Mouse (Mus musculus) G1E (cell line): ENCODE measurements around the gene Fan1. TPM values are rescaled to one million over a fixed set of nuclear protein-coding genes. Genes with fewer than 3 reads are reported as not detected.

ENCODE experiments used
- ATAC-seq: 2 replicates; pipeline ENCODE4 v1.8.0; 2016; ENCODE audit warnings: mild to moderate bottlenecking; ENCODE audit not compliant: insufficient number of reproducible peaks, poor library complexity, low FRiP score, severe bottlenecking; ENCODE audit errors: extremely low read depth
- DNase-seq: peaks from one replicate; pipeline ENCODE4 v3.0.0; 2012; ENCODE audit warnings: low spot score
- H3K27me3 ChIP-seq: 2 replicates; pipeline ENCODE4 v1.6.1; 2012; ENCODE audit warnings: mild to moderate bottlenecking, low read length, inconsistent platforms; ENCODE audit not compliant: insufficient read depth
- H3K36me3 ChIP-seq: replicated peaks from 2 replicates; pipeline ENCODE3; 2012; ENCODE audit warnings: mild to moderate bottlenecking, inconsistent platforms
- H3K4me1 ChIP-seq: 2 replicates; pipeline ENCODE4 v1.6.1; 2012; ENCODE audit warnings: low read depth, low read length, inconsistent platforms, mixed read lengths; ENCODE audit not compliant: insufficient read depth
- H3K4me3 ChIP-seq: 2 replicates; pipeline ENCODE4 v1.5.1; 2012; ENCODE audit warnings: low read depth, mild to moderate bottlenecking, inconsistent platforms, low read length, moderate library complexity, mixed read lengths
- H3K9me3 ChIP-seq: replicated peaks from 2 replicates; pipeline ENCODE4 v1.6.1; 2012; ENCODE audit warnings: inconsistent platforms
- CTCF ChIP-seq: IDR thresholded peaks from 2 replicates; pipeline ENCODE4 v1.5.1; 2012; ENCODE audit warnings: low read depth, low read length, inconsistent platforms, mixed read lengths
- GATA1 ChIP-seq: IDR thresholded peaks from 2 replicates; pipeline ENCODE4 v1.6.1; 2012; ENCODE audit warnings: borderline replicate concordance, low read length, inconsistent platforms, mixed read lengths
- GATA2 ChIP-seq: IDR thresholded peaks from 2 replicates; pipeline ENCODE4 v1.6.1; 2012; ENCODE audit warnings: low read depth, low read length, inconsistent platforms, borderline replicate concordance
- POLR2AphosphoS5 ChIP-seq: IDR thresholded peaks from 2 replicates; pipeline ENCODE4 v1.6.1; 2012; ENCODE audit warnings: low read depth, low read length, inconsistent platforms; ENCODE audit not compliant: insufficient replicate concordance
- TAL1 ChIP-seq: conservative IDR thresholded peaks from 2 replicates; pipeline ENCODE4 v1.6.1; 2012; ENCODE audit warnings: low read depth, low read length, inconsistent platforms, mixed read lengths
- polyA plus RNA-seq: library from polyadenylated mRNA; stranded (reverse); fragments of >175 nt; gene quantifications from 2 replicates; pipeline ENCODE4 v1.2.3, GENCODE M21; 2012
- total RNA-seq, 2 experiments: library from RNA; stranded (forward) in 1 of 2; stranded (reverse) in 1 of 2; fragments of 200-1000 nt in 1 of 2; fragments of >200 nt in 1 of 2; fragmentation: Nextera tagmentation in 1 of 2; gene quantifications; 2 replicates each; pipeline ENCODE4 v1.2.3; 2014 to 2017

Fan1 gene
- total and polyA plus RNA-seq, 3 experiments = 1.8 to 9.0 (median 6.2) TPM

DNA sequence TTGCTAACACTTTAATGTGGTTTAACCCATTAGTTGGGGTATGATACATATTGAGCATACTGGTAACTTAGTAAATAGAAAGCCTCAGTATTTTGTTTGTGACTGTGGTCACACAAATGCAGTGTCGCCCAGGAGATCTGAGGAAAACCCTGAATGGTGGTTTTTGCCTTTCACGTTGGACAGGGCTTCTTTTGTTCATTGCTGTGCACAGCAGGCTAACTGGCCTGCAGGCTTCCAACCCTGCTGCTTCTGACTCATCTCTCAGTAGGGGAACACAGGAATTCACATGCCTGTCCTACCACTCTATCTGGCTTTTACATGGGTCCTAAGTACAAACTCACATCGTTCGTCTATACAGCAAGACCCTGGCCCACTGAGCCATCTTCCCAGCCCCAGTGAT lies 52.2 kb downstream of the Fan1 start:
- H3K4me3 ChIP-seq = no peak overlapping the region
- TF ChIP-seq POLR2AphosphoS5 = no peak
- no peak for TF ChIP-seq GATA2
- TF ChIP-seq GATA1 = no peak
- no peak for TF ChIP-seq CTCF
- no peak for TF ChIP-seq TAL1
- peaks cover 72% of the 10 kb centered on the region for H3K36me3 ChIP-seq
- peaks cover 2% of the 10 kb centered on the region; the same call in 1 of the 2 replicates for H3K4me1 ChIP-seq
- no peaks in the 10 kb centered on the region for H3K9me3 ChIP-seq
- ATAC-seq (no peak), DNase-seq (no peak)
- H3K27me3 ChIP-seq = no peaks in the 10 kb centered on the region

- DNase-seq (no peak), ATAC-seq (no peak)
- no peaks in the 10 kb centered on the region for H3K9me3 ChIP-seq
- TF ChIP-seq GATA1 (no peak), TAL1 (no peak), CTCF (no peak), POLR2AphosphoS5 (no peak), GATA2 (no peak)
- no peaks in the 10 kb centered on the region for H3K4me1 ChIP-seq
- no peaks in the 10 kb centered on the region for H3K27me3 ChIP-seq
- H3K36me3 ChIP-seq = peaks cover 73% of the 10 kb centered on the region
- H3K4me3 ChIP-seq = no peak overlapping the region
Observed at GRCm38 (mm10) chr7:64321125-64321524, 52.8 kb downstream of the Fan1 start.

GRCm38 (mm10) chr7:64312811-64313210 lies 61.1 kb downstream of the Fan1 start:
- Histone ChIP-seq H3K9me3 (no peaks in the 10 kb centered on the region), H3K36me3 (peaks cover 75% of the 10 kb centered on the region), H3K4me1 (no peaks in the 10 kb centered on the region), H3K4me3 (no peak overlapping the region), H3K27me3 (no peaks in the 10 kb centered on the region)
- DNase-seq (no peak), ATAC-seq (no peak)
- no peak for TF ChIP-seq GATA1
- TF ChIP-seq TAL1 = no peak
- no peak for TF ChIP-seq GATA2

DNA sequence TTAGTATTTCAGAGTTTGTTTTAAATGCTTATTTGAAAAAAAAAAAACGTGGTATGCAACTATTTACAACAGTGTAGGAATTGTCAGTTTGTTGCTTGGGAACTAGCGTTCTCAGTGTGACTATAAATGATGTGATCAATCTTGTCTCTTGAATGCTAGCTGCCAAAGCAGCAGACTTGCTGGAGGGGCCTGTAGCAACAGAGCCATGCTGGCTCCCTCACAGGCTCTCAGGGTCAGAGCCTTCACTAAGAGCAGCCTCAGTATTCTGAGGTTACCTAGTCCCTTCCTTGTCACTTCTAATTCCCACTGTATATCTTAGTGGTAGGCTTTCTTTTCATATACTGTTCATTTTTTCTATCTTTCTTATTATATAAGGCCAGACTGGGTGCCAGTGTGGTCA lies 63.1 kb downstream of the Fan1 start:
- no peak for ATAC-seq
- Histone ChIP-seq H3K4me3 (no peak overlapping the region), H3K27me3 (no peaks in the 10 kb centered on the region), H3K36me3 (peaks cover 70% of the 10 kb centered on the region), H3K4me1 (no peaks in the 10 kb centered on the region), H3K9me3 (no peaks in the 10 kb centered on the region)
- DNase-seq = no peak
- TF ChIP-seq GATA2 = no peak
- no peak for TF ChIP-seq CTCF
- TF ChIP-seq GATA1 = no peak
- TF ChIP-seq TAL1 = no peak
- no peak for TF ChIP-seq POLR2AphosphoS5

DNA sequence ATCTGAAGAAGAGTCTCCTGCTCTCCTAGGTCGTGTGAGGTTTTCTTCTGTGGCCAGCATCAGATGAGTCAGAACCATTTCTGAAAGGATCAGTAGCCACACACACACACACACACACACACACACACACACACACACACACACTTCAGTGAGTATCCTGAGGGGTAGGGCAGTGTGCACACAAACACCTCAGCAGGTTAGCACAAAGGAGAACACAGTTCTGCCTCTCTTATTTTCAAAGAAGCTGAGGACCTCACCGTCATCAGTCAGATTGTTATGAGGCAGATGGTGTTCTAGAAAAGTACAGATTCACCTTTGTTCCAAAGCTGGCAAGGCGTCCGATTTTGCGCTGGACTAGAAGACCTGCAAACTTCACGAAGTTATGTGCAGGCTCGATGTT lies 63.7 kb downstream of the Fan1 start:
- Histone ChIP-seq H3K4me3 (no peak overlapping the region), H3K4me1 (no peaks in the 10 kb centered on the region), H3K27me3 (no peaks in the 10 kb centered on the region), H3K9me3 (no peaks in the 10 kb centered on the region), H3K36me3 (peaks cover 70% of the 10 kb centered on the region)
- no peak for ATAC-seq
- DNase-seq = no peak
- TF ChIP-seq GATA2 (no peak), CTCF (no peak), TAL1 (no peak), POLR2AphosphoS5 (no peak)

Other genes starting within 250 kb of the Fan1 start
- gene Trpm1, start 220.3 kb downstream of the Fan1 start, total RNA-seq (2014; fragmentation: Nextera tagmentation) = not detected in 2 replicates
- 0.55 and 0.64 TPM in 2 replicates for gene Trpm1, start 220.3 kb downstream of the Fan1 start, total RNA-seq (2017)
- gene Trpm1, start 220.3 kb downstream of the Fan1 start, polyA plus RNA-seq = not detected in 2 replicates
- 11.0 and 18.1 TPM in 2 replicates for gene Mtmr10, start 86.4 kb downstream of the Fan1 start, total RNA-seq (2014; fragmentation: Nextera tagmentation)
- gene Mtmr10, start 86.4 kb downstream of the Fan1 start, total RNA-seq (2017) = 6.5 and 8.5 TPM in 2 replicates
- 2.6 and 2.9 TPM in 2 replicates for gene Mtmr10, start 86.4 kb downstream of the Fan1 start, polyA plus RNA-seq
- 135 and 150 TPM in 2 replicates for gene Mphosph10, start 18.2 kb upstream of the Fan1 start, total RNA-seq (2014; fragmentation: Nextera tagmentation)
- 85.4 and 104 TPM in 2 replicates for gene Mphosph10, start 18.2 kb upstream of the Fan1 start, total RNA-seq (2017)
- 7.3 and 9.4 TPM in 2 replicates for gene Mphosph10, start 18.2 kb upstream of the Fan1 start, polyA plus RNA-seq
- 35.1 and 39.3 TPM in 2 replicates for gene Mcee, start 18.5 kb upstream of the Fan1 start, total RNA-seq (2014; fragmentation: Nextera tagmentation)
- gene Mcee, start 18.5 kb upstream of the Fan1 start, total RNA-seq (2017) = 72.8 and 75.4 TPM in 2 replicates
- 1.6 and 2.8 TPM in 2 replicates for gene Mcee, start 18.5 kb upstream of the Fan1 start, polyA plus RNA-seq
- not detected in 2 replicates for gene Apba2, start 127.6 kb upstream of the Fan1 start, total RNA-seq (2014; fragmentation: Nextera tagmentation)
- gene Apba2, start 127.6 kb upstream of the Fan1 start, total RNA-seq (2017) = 0.11 TPM in 1 of 2 replicates, not detected in the other
- gene Apba2, start 127.6 kb upstream of the Fan1 start, polyA plus RNA-seq = not detected in 2 replicates